Mouse (Mus musculus) central nervous system, embryonic 18 days (tissue): Measurements from ENCODE around the gene Olfr93. TPM values are rescaled to one million over a fixed set of nuclear protein-coding genes. Genes with fewer than 3 reads are reported as not detected.

Experiments
- polyA plus RNA-seq: library from polyadenylated mRNA; depleted of rRNA; stranded (reverse); fragments of >200 nt; gene quantifications from 2 replicates; pipeline ENCODE4 v1.2.3, GENCODE M21; 2012; rRNA removed

Olfr93 gene
- not detected in 2 replicates for polyA plus RNA-seq

DNA sequence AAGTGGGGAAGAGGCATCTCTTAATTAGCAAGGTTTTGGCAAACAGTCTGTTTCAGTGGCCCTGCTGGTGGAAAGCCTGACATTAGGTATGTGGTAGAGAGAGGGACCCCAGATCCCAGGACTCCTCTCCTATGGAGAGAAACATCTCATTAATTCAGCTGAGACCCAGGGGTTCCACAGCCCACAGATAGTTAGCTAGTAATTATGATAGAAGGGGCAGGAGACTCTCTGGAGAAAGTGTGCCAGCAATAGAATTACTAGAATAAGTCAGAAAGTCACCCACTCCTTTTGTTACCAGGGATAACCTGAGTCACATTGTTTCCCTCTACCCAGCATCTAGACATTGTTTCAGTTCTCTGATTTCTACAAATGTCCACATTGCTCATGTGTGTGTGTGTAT, at the start of gene Olfr93:
Gene Olfr93, minus strand, starts transcription at position 101 of the 400 bp plus-strand sequence.

DNA sequence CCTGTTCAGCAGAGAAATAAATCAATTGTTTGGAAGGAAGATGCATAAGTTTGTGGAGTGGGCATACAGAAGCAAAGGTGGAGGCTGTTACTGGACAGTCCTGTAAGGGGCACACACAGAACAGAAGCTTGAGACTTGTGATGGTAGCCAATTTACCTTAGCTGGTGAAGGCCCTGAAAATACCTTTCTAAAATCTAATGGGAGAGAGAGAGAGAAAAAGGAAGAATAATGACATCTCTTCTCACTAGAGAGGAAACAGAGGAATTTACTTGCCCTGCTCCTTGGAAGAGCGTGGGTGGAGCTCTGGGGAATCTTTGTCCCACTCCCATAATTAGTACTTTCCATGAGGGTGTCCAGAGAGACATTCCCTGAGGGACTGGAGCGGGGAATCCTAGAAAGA, 39.6 kb upstream of the Olfr93 start, which contains the start of gene Olfr94:
Gene Olfr94, minus strand, starts transcription at position 101 of the 400 bp plus-strand sequence.

DNA sequence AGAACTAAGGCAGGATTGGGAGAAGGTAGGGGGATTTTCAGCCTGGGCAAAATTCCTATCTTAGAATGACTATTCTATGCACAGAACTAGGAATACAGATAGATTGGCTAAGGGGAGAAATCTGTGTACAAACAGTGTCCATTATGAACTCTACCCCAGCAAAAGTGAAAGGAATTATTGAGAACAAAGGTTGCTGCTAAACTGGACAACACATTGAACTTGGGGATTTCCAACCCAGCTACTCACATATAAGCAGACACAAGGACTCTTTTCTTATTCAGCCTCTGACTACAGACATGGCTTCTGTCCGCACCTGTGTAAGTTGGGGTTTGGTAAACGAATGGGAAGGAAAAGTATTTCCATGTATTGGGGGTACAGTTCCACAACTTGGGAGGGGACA, 32.4 kb upstream of the Olfr93 start, which contains the start of gene Ubd:
Gene Ubd, plus strand, starts transcription at position 237 of the 400 bp plus-strand sequence.

DNA sequence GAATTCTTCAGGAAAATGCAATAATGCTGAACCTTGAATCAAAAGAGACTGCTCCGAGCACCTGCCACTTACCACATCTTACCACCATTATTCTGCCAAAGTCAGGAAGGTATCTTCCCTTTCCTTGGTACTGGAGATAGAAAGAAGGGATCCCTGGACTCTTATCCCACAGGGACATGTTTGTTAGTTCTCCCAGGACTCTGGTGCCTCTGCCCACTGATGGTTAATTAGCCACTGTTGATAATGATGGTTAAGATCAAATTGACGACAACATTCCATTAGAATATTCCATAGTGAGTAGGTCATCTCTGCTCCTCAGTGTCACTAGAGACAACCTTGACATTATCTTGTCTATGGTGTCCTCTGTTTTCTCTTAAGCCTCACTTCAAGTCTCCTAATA, 41.3 kb downstream of the Olfr93 start, which contains the start of gene Olfr92:
Gene Olfr92, minus strand, starts transcription at position 101 of the 400 bp plus-strand sequence.

DNA sequence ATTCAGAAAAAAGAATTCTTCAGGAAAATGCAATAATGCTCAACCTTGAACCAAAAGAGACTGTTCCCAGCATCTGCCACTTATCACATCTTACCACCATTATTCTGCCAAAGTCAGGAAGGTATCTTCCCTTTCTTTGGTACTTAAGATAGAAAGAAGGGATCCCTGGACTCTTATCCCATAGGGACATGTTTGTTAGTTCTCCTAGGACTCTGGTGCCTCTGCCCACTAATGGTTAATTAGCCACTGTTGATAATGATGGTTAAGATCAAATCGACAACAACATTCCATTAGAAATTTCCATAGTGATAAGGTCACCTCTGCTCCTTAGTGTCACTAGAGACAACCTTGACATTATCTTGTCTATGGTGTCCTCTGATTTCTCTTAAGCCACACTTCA, 63.1 kb downstream of the Olfr93 start, which contains the start of gene Olfr91:
Gene Olfr91, minus strand, starts transcription at position 101 of the 400 bp plus-strand sequence.

Other genes starting within 250 kb of the Olfr93 start
- 1.5 and 2.0 TPM in 2 replicates for gene Rnf39, start 218.6 kb downstream of the Olfr93 start, polyA plus RNA-seq
- gene Ppp1r11, start 209.8 kb downstream of the Olfr93 start, polyA plus RNA-seq, result 154 and 160 TPM in 2 replicates
- 42.6 and 42.9 TPM in 2 replicates for gene Znrd1, start 202.9 kb downstream of the Olfr93 start, polyA plus RNA-seq
- 4.1 and 4.6 TPM in 2 replicates for gene Znrd1as, start 202.9 kb downstream of the Olfr93 start, polyA plus RNA-seq
- gene 2410137M14Rik, start 180.3 kb downstream of the Olfr93 start, polyA plus RNA-seq, result 1.6 and 1.9 TPM in 2 replicates
- 13.8 and 14.5 TPM in 2 replicates for gene H2-M5, start 172.0 kb downstream of the Olfr93 start, polyA plus RNA-seq
- gene Zfp57, start 160.3 kb downstream of the Olfr93 start, polyA plus RNA-seq, result 444 and 477 TPM in 2 replicates
- gene Mog, start 138.1 kb downstream of the Olfr93 start, polyA plus RNA-seq, result 0.08 and 0.11 TPM in 2 replicates
- 279 and 285 TPM in 2 replicates for gene Gabbr1, start 115.5 kb downstream of the Olfr93 start, polyA plus RNA-seq
- gene Olfr90, start 73.0 kb downstream of the Olfr93 start, polyA plus RNA-seq, result not detected in 2 replicates
- gene Olfr91, start 63.2 kb downstream of the Olfr93 start, polyA plus RNA-seq, result not detected in 2 replicates
- gene Olfr92, start 41.4 kb downstream of the Olfr93 start, polyA plus RNA-seq, result not detected in 2 replicates
- gene Ubd, start 32.4 kb upstream of the Olfr93 start, polyA plus RNA-seq, result not detected in 2 replicates
- not detected in 2 replicates for gene Olfr94, start 39.5 kb upstream of the Olfr93 start, polyA plus RNA-seq
- 0.03 and 0.04 TPM in 2 replicates for gene Olfr95, start 51.6 kb upstream of the Olfr93 start, polyA plus RNA-seq
- not detected in 2 replicates for gene Olfr96, start 58.7 kb upstream of the Olfr93 start, polyA plus RNA-seq
- not detected in 2 replicates for gene Olfr97, start 75.8 kb upstream of the Olfr93 start, polyA plus RNA-seq
- not detected in 2 replicates for gene Olfr98, start 102.3 kb upstream of the Olfr93 start, polyA plus RNA-seq
- 0.83 and 0.98 TPM in 2 replicates for gene H2-M3, start 108.7 kb upstream of the Olfr93 start, polyA plus RNA-seq
- not detected in 2 replicates for gene Olfr99, start 122.0 kb upstream of the Olfr93 start, polyA plus RNA-seq
- gene Olfr101, start 142.8 kb upstream of the Olfr93 start, polyA plus RNA-seq, result not detected in 2 replicates
- not detected in 2 replicates for gene Olfr102, start 155.6 kb upstream of the Olfr93 start, polyA plus RNA-seq
- gene Olfr103, start 178.2 kb upstream of the Olfr93 start, polyA plus RNA-seq, result not detected in 2 replicates
- gene Olfr104-ps, start 198.1 kb upstream of the Olfr93 start, polyA plus RNA-seq, result not detected in 2 replicates
- not detected in 2 replicates for gene Olfr105-ps, start 217.5 kb upstream of the Olfr93 start, polyA plus RNA-seq
- gene Olfr106-ps, start 228.9 kb upstream of the Olfr93 start, polyA plus RNA-seq, result not detected in 2 replicates
- not detected in 2 replicates for gene Olfr107, start 237.7 kb upstream of the Olfr93 start, polyA plus RNA-seq